ENCODE assay signal across 31 mouse cellular contexts in the genomic region with DNA sequence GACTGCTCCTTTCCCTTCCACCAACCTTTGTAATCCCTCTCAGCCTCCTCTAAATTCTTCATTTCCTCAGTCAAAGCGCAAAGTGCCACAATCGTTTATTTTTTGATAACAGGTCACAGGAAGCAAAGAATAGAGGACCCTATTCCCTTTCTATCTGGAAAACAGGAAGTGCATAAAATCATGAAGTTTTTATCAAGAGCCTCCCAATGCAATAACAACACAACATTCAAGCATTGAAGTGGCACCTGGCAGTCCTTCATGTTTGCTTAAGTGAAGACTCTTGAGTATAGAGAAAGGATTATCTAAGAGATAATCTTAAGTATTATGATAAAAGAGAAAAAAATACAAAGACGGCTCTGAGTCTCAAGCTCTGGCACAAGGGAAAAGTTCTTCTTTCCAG.
"Had no signal": no experiment of that assay in that cellular context is flagged by ENCODE, and none has a peak within 500 bp of the region (broad histone marks: within the 10 kb centered on the region; RNA-seq: fewer than 3 reads in every experiment).

No protein-coding gene starts in this region.

- H3K27me3 ChIP-seq: heart, embryonic 12.5 days; heart, embryonic 13.5 days; heart, embryonic 15.5 days; hindbrain, embryonic 12.5 days; hindbrain, embryonic 13.5 days; hindbrain, embryonic 15.5 days; intestine, embryonic 15.5 days; kidney, embryonic 15.5 days had no signal

- H3K4me3 ChIP-seq: heart, embryonic 10.5 days; heart, embryonic 12.5 days; heart, embryonic 13.5 days; heart, embryonic 15.5 days; hindbrain, embryonic 10.5 days; hindbrain, embryonic 12.5 days; hindbrain, embryonic 13.5 days; hindbrain, embryonic 15.5 days; intestine, embryonic 15.5 days; kidney, embryonic 15.5 days; layer of hippocampus, adult 2 months had no signal

- H3K9ac ChIP-seq: heart, embryonic 12.5 days; heart, embryonic 13.5 days; heart, embryonic 15.5 days; hindbrain, embryonic 12.5 days; hindbrain, embryonic 13.5 days; hindbrain, embryonic 14.5 days; hindbrain, embryonic 15.5 days; intestine, embryonic 15.5 days; kidney, embryonic 15.5 days had no signal

- H3K9me3 ChIP-seq: heart, embryonic 10.5 days; heart, embryonic 15.5 days; hindbrain, embryonic 12.5 days; hindbrain, embryonic 15.5 days; intestine, embryonic 15.5 days; kidney, embryonic 15.5 days had no signal

- H3K4me2 ChIP-seq: heart, embryonic 11.5 days; heart, embryonic 12.5 days; heart, embryonic 13.5 days; heart, embryonic 15.5 days; hindbrain, embryonic 12.5 days; hindbrain, embryonic 13.5 days; hindbrain, embryonic 14.5 days; hindbrain, embryonic 15.5 days; intestine, embryonic 15.5 days; kidney, embryonic 15.5 days had no signal

- H3K36me3 ChIP-seq: heart, embryonic 10.5 days; heart, embryonic 12.5 days; heart, embryonic 13.5 days; heart, embryonic 15.5 days; hindbrain, embryonic 10.5 days; hindbrain, embryonic 12.5 days; hindbrain, embryonic 13.5 days; hindbrain, embryonic 15.5 days; intestine, embryonic 15.5 days; kidney, embryonic 15.5 days had no signal

- DNase-seq: heart, postnatal 10 days; heart, postnatal 14 days; heart, postnatal 36 days; heart, postnatal 4 days; kidney, adult 11 months; kidney, adult 18-20 months; kidney, postnatal 10 days; kidney, postnatal 14 days; kidney, postnatal 25 days; kidney, postnatal 4 days; layer of hippocampus, adult 9-11 months; layer of hippocampus, postnatal 36 days had no signal

- H3K4me1 ChIP-seq: heart, embryonic 10.5 days; heart, embryonic 13.5 days; heart, embryonic 15.5 days; hindbrain, embryonic 10.5 days; hindbrain, embryonic 12.5 days; hindbrain, embryonic 13.5 days; hindbrain, embryonic 15.5 days; intestine, embryonic 15.5 days; kidney, embryonic 15.5 days had no signal

- ATAC-seq: hindbrain, embryonic 16.5 days; hindbrain, postnatal 0 days; inflammation-experienced regulatory T-cells, adult 6 months; intestine, embryonic 15.5 days; intestine, embryonic 16.5 days; intestine, postnatal 0 days had no signal

- H3K27ac ChIP-seq: heart, embryonic 10.5 days; heart, embryonic 13.5 days; heart, embryonic 15.5 days; hindbrain, embryonic 10.5 days; hindbrain, embryonic 12.5 days; hindbrain, embryonic 13.5 days; hindbrain, embryonic 14.5 days; hindbrain, embryonic 15.5 days; hindbrain, postnatal 0 days; intestine, embryonic 15.5 days; kidney, embryonic 15.5 days; kidney, postnatal 0 days; layer of hippocampus, adult 2 months had no signal
